Comparison of ENCODE assay signal across 8 mouse cellular contexts in the genomic region with DNA sequence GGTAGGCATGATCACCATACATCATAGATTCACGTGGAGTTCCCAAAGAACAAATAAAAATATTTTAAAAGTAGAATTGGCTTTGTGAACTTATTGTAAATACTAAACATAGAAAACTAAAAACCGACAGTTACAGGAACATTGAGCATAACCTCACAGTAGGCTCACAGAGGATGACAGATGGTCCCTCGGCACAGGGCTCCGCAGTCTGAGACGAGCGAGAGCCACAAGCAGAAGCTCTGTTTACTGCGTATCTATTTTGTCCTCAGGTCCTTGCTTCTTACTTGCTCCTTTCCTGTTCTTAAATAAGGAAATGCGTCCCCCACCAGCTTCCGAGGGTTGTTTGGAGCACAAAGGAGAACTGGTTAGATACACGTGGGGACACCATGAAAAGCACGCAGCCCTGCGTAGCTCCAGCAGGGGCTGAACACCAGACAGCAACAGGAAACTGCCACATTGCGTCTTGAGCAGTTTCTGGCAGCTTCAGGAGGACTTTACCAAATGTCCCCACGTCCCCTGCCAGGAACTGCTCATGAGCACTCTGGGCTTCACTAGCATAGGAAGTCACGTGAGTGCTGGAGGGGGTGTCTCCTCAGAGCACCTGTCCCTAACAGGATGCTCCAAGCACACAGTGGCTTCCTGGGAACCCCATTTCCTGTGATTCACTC.
DNase-seq lines count a peak whose midpoint lies in the region; ATAC-seq and TF ChIP-seq lines count a peak whose summit lies in the region.

No protein-coding gene starts in this region.

- H3K36me3 ChIP-seq in hindbrain, postnatal 0 days (ENCODE audit: insufficient read depth, low read length) = no peaks in the 10 kb centered on the region
- no peaks in the 10 kb centered on the region for H3K36me3 ChIP-seq in hindbrain, embryonic 14.5 days (replicated peaks; ENCODE audit: control insufficient read depth, insufficient read depth)
- H3K36me3 ChIP-seq in midbrain, embryonic 10.5 days = no peaks in the 10 kb centered on the region

- H3K4me3 ChIP-seq in hindbrain, postnatal 0 days (ENCODE audit: low read length) = no peak overlapping the region
- H3K4me3 ChIP-seq in hindbrain, embryonic 14.5 days (replicated peaks; ENCODE audit: low read length) = no peak overlapping the region
- H3K4me3 ChIP-seq in midbrain, embryonic 10.5 days = no peak overlapping the region

- WGBS in hindbrain, postnatal 0 days = 61% methylated on average over 15 of the region's 15 CpGs
- WGBS in hindbrain, embryonic 14.5 days = 77% methylated on average over 15 of the region's 15 CpGs
- 88% methylated on average over 15 of the region's 15 CpGs for WGBS in midbrain, embryonic 10.5 days

- peak; percentile 45 for DNase-seq in hindbrain, postnatal 0 days (ENCODE audit: low spot score)
- DNase-seq in hindbrain, embryonic 14.5 days (ENCODE audit: low spot score) = no peak
- DNase-seq in cerebellum, adult 11 months = peak; percentile 93
- DNase-seq in heart, postnatal 14 days = peak; percentile 57 to 58
- DNase-seq in layer of hippocampus, postnatal 36 days = peak; percentile 55 to 72
- DNase-seq in right cerebral cortex, postnatal 10 days (ENCODE audit: low spot score in 2 of 2) = peak; percentile 66 to 82
- DNase-seq in midbrain, embryonic 10.5 days (ENCODE audit: low spot score) = no peak
- DNase-seq in urinary bladder, adult 18-20 months (ENCODE audit: low spot score in 2 of 2) = no peak

- TF ChIP-seq CTCF in hindbrain, postnatal 0 days (IDR thresholded peaks at IDR 0.05; ENCODE audit: low read depth) = peak; percentile 17; the same call in 1 of the 2 replicates

- no peak overlapping the region for H3K4me2 ChIP-seq in hindbrain, postnatal 0 days (ENCODE audit: low read depth, low read length)
- no peak overlapping the region for H3K4me2 ChIP-seq in hindbrain, embryonic 14.5 days (replicated peaks)

- intact Hi-C loops in heart, postnatal 14 days (cut with DNase I) = no loop called here

- H3K9me3 ChIP-seq in hindbrain, postnatal 0 days (ENCODE audit: low read length) = no peaks in the 10 kb centered on the region
- H3K9me3 ChIP-seq in hindbrain, embryonic 14.5 days (ENCODE audit: control insufficient read depth, low read length) = no peaks in the 10 kb centered on the region
- no peaks in the 10 kb centered on the region for H3K9me3 ChIP-seq in midbrain, embryonic 10.5 days (replicated peaks)

- no peaks in the 10 kb centered on the region for H3K27me3 ChIP-seq in hindbrain, postnatal 0 days (ENCODE audit: insufficient read depth, low read length)
- H3K27me3 ChIP-seq in hindbrain, embryonic 14.5 days (ENCODE audit: control insufficient read depth, insufficient read depth, low read length) = no peaks in the 10 kb centered on the region
- H3K27me3 ChIP-seq in midbrain, embryonic 10.5 days (ENCODE audit: low read depth, poor library complexity, severe bottlenecking) = no peaks in the 10 kb centered on the region

- H3K9ac ChIP-seq in hindbrain, postnatal 0 days (replicated peaks; ENCODE audit: low read length) = no peak overlapping the region
- H3K9ac ChIP-seq in hindbrain, embryonic 14.5 days = no peak overlapping the region

- no peaks in the 10 kb centered on the region for H3K4me1 ChIP-seq in hindbrain, postnatal 0 days (ENCODE audit: insufficient read depth, low read length)
- no peaks in the 10 kb centered on the region for H3K4me1 ChIP-seq in hindbrain, embryonic 14.5 days (replicated peaks; ENCODE audit: control insufficient read depth, insufficient read depth, low read length)
- H3K4me1 ChIP-seq in midbrain, embryonic 10.5 days = no peaks in the 10 kb centered on the region

- H3K27ac ChIP-seq in hindbrain, postnatal 0 days = peak overlapping the region; percentile 51; the same call in 1 of the 2 replicates
- H3K27ac ChIP-seq in hindbrain, embryonic 14.5 days = no peak overlapping the region
- H3K27ac ChIP-seq in midbrain, embryonic 10.5 days (replicated peaks) = no peak overlapping the region

- no peak for ATAC-seq in hindbrain, postnatal 0 days
- ATAC-seq in hindbrain, embryonic 14.5 days (ENCODE audit: low FRiP score) = no peak

Comparison
In these comparisons a context has a peak if more than half of its experiments do, and no peak if none do; other contexts are left out.
1. DNase-seq: peak in hindbrain, postnatal 0 days (single experiment), cerebellum, adult 11 months (single experiment), heart, postnatal 14 days (2 of 2), layer of hippocampus, postnatal 36 days (2 of 2) and right cerebral cortex, postnatal 10 days (2 of 2); none in hindbrain, embryonic 14.5 days (single experiment), midbrain, embryonic 10.5 days (single experiment) and urinary bladder, adult 18-20 months (0 of 2).